Mouse (Mus musculus) ovary, postnatal 36 days (tissue): Measurements from ENCODE around the gene Plk5.

Experiments used
- DNase-seq: peaks from one replicate; pipeline ENCODE4 v3.0.0; 2022; ENCODE audit warnings: low spot score, mixed read lengths

Plk5 gene

DNA sequence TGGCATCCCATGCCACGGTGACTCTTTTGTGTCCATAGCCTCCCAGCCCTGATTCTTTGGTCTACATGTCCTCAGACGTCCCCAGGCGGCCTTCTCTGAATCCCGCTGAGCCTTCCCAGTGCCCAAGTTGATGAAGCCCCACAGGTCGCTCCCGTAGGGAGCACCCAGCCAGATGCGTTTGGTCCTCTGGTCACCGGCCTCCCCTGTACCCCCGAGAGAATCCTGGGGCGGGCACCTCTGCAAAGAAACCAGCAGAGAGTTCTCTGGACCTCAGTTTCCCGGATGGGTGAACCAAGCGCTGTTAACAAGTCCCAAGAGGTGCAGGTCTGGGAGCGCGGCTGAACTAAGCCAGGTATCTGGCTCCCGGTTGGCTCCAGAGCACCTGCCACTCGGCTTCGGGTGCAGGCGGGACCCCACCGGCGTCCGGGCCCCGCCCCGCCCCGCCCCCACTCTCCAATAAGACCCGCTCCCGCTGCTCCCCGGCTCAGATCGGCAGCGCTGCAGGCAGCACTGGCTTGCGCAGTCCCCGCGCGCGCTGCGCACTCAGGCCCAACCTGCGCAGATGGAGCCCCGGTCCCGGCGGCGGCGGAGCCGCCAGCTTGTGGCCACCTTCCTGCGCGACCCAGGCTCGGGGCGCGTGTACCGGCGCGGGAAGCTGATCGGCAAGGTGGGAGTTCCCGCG, at the start of gene Plk5:
Gene Plk5, plus strand, starts transcription at position 459 of the 682 bp plus-strand sequence.
- DNase-seq, result no peak

- DNase-seq, result no peak
These were observed 44.7 kb upstream of the Plk5 start for GRCm38 (mm10) chr10:80311560-80311959.

DNA sequence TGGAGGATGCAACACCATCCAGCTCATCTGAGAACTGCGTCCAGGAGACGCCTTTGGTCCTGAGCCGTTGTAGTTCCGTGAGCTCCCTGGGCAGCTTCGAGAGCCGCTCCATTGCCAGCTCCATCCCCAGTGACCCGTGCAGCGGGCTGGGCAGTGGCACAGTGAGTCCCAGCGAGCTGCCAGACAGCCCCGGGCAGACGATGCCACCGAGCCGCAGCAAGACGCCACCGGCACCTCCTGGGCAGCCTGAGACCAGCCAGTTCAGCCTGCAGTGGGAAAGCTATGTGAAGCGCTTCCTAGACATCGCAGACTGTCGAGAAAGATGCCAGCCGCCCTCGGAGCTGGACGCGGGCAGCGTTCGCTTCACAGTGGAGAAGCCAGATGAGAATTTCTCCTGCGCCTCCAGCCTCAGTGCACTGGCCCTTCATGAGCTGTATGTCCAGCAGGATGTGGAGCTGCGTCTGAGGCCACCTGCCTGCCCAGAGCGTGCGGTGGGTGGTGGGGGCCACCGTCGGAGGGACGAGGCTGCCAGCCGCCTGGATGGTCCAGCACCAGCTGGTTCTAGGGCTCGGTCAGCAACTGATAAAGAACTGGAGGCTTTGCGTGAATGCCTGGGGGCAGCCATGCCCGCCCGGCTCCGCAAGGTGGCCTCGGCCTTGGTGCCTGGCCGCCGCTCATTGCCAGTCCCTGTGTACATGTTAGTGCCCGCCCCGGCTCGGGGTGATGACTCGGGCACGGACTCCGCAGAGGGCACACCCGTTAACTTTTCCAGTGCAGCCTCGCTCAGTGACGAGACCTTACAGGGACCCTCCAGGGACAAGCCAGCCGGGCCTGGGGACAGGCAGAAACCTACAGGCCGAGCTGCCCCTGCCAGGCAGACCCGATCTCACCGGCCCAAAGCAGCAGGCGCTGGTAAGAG, 43.4 kb upstream of the Plk5 start:
- no peak for DNase-seq

GRCm38 (mm10) chr10:80313627-80314201, 42.5 kb upstream of the Plk5 start:
- DNase-seq, result no peak

DNA sequence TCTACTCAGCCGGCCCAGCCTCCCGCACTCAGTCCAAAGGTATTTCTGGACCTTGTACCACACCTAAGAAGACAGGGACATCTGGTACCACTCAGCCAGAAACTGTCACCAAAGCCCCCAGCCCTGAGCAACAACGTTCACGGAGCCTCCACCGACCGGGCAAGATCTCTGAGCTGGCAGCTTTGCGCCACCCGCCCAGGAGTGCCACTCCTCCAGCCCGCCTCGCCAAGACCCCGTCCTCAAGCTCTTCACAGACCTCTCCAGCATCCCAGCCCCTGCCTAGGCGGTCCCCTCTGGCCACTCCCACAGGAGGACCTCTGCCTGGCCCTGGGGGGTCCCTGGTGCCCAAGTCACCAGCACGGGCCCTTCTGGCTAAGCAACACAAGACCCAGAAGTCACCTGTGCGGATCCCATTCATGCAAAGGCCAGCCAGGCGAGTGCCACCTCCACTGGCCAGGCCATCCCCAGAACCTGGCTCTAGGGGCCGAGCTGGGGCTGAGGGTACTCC, 41.7 kb upstream of the Plk5 start:
- no peak for DNase-seq

- no peak for DNase-seq
These were observed 40.9 kb upstream of the Plk5 start for GRCm38 (mm10) chr10:80315315-80315714.

DNA sequence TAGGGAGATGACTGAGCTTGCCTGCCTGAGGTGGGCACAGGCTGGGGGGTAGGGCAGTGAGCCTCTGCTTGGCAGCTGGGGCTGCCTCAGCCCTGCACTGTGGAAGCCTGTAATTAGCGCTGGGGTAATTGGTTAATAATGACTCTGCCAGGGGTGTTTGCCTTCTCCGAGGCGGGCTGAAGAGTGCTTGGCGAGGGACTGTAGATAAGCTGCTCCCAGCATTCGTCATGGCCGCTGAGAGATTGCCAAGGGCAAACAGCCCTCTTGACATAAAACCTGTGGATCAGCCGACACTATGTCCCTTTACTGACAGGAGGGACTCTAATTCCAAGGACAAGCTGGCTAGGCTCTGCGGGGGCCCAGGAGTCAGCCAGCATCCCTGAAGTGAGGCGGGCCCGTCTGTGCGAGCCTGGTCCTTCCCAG, 39.9 kb upstream of the Plk5 start:
- no peak for DNase-seq

DNA sequence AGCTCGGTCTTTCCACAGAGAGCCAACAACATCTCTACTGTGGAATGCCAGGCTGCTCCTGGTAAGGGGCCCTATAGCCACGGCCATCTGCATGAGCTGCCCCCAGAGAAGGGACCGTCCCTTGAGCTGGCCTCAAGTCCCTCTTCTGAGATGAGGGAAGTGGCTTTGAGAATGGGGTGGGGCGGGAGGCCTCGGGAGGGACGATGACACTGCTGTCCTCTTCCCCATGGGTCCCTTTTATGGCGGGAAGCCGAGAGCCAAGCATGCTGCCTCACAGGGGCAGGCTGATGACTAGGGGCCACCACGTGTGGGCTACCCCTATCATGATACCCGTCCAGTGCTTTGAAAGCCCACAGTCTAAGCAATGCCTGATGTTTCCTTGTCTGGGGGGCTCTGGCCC, 39.2 kb upstream of the Plk5 start:
- no peak for DNase-seq

DNA sequence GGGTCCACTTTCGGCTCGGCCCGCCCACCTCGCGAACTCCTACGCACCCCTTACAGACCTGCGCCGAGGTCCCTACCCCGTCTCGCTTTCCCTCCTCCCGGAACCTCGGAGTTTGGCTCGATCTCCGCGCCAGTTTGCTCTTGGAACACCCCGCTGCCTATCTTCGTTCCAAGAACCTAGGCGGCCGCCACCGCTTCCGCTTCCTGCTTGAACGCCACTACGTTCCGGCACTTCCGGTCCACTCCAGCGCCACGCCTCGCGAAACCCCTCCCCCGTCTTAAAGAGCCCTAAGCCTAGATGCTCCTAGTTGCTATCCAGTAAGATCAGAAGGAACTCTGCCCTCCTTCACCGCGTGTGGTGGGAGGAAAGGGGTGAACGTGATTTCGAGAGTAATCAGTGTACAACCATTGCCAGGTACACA, 35.9 kb upstream of the Plk5 start, which contains the start of gene 2310011J03Rik:
Gene 2310011J03Rik, minus strand, starts transcription at position 198 of the 421 bp plus-strand sequence.
- peak; percentile 88 for DNase-seq

DNA sequence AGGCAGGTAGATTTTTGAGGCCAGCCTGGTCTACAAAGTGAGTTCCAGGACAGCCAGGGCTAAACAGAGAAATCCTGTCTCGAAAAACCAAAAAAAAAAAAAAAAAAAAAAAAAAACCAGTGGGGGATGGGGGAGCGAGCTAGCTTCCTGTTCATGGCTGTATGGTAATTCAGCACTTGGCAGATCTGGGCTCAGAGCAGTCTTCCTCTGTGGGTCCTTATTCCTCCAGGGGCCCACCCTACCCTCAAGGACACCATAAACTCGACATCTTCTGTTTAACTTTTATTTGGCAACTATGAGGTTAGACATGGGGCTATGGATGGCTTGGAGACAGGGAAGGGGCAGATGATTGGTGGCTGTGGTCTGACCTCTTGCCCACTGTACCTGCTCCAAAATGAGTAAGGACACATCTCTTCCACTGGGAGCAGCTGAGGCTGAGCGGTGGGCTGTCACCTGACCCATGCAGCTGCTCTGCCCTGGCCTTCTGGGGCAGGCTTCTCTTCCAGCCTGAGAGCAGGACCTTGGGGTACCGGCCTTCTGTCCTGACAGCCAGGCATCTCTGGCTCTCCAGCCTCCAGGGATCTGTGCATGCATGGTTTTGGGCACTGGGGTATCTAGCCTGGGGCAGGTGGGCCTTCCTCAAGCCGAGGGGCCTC, 35.1 kb upstream of the Plk5 start:
- DNase-seq, result no peak

DNA sequence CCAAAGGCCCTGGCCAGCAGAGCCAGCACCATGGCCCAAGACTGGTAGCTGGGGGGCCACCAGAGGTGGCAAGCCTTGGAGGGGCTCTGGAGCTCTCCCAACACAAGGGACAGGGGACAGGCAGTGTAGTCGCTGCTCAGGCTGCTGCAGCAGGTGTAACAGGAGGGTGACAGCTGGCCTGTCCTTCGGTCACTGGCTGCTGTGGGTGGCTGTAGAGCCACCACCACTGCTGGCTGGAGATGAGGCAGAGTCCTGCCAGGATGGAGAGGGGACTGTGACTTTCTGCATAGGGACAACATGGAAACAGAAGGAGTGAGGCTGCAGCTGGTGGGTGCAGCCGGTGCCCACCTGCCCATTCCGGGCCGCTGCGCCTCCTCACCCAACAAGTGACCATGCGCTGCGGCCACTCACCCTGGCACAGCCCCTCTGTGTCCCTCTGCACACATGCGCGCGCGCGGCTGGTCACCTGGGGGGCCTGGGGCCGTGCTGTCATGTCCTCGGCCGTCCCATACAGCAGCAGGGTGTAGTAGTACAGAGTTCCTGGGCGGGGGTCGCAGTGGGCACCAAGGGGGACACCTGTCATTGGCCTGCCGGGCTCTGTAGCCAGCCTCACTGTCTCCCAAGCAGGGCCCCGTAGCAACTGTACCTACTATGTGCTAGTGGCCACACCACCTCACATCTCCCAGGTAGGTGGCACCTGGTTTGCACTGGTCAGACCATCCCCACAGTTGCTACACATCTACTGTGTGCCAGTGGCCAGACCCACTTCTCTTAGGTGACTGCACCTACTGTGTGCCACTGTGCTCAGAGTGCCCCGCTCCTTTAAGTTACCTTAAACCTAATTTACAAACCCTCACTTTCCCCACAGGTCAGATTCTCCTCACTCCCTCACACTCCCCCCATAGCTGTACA, 34.3 kb upstream of the Plk5 start:
- no peak for DNase-seq

GRCm38 (mm10) chr10:80322811-80323211, 33.4 kb upstream of the Plk5 start:
- DNase-seq, result no peak

- peak; percentile 76 for DNase-seq
These were observed 32.8 kb upstream of the Plk5 start for GRCm38 (mm10) chr10:80323261-80324119.

GRCm38 (mm10) chr10:80324120-80325037, 31.9 kb upstream of the Plk5 start:
- no peak for DNase-seq

DNA sequence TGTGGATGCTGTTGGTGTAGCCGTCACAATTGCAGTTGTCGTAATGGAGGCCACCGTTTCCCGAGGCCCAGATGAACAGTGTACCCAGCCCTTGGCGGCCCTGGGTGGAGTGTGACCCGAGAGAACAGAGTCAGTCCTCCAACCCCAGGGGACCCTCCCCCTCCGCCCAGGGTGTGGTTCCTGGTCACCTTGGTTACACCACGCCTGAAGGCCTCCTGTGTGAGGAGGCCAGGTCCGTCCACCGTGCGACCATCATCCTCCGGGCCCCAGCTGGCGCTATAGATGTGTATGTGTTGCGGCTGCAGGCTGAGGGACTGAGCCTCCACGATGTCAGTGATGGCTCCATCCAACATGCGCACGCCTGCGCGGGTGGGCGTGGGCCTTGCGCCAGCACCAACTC, 31.2 kb upstream of the Plk5 start:
- DNase-seq, result no peak

DNA sequence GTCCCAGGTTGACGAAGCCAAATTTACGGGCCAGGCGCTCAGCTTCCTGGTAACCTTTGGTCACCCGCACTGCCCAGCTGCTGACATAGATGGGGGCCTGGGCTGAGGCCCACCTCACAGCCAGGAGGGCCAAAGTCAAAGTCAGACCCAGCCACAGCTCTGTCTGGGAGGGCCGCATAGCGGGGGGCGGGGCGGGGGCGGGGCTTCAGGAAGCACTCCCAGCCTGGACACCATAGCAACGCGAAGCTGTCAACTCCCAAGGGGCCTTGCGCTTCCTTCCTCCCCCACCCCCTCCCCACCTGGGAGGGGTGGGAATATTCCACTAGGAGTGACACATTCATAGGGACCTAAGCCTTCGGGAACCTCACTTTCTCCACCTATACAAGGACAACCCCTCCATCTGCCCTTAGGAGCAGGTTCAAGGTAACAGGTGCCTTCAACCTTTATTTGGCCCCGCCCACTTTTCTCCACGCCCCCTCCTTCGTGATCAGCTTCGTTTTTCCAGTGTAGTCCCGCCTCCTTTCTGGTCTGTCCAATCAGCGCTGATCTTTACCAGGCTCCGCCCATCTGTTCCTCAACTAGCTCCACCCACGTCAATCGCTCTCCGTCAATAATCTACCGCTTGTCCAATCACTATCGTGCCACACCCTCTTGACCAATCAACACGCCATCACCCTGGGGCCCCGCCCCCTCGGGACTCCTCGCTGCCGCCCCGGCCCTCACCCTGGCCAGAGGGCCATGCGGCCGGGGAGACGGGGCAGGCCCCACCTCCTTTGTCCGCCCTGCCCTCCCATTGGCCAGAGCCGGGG, 26.8 kb upstream of the Plk5 start, which contains the start of the genes Pcsk4 and Reep6:
Gene Pcsk4, minus strand, starts transcription at position 226 of the 809 bp plus-strand sequence.
Gene Reep6, plus strand, starts transcription at position 681 of the 809 bp plus-strand sequence.
- DNase-seq, result peak; percentile 96

DNA sequence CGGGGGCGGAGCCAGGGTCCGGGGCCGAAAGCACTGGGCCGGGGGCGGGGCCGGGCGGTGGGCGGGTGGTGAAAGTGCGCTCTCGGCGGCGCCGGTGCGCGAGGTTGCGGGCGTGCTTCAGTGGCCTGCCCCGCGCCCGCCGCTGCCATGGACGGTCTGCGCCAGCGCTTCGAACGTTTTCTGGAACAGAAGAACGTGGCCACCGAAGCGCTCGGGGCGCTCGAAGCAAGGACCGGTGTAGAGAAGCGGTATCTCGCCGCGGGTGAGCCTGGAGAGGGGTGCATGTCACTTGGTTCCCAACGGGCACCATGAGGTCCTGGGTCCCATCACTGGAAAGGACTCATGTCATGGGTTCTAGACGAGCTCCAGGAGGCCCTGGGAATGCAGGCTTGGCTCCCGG, 26.2 kb upstream of the Plk5 start:
- DNase-seq, result no peak

DNA sequence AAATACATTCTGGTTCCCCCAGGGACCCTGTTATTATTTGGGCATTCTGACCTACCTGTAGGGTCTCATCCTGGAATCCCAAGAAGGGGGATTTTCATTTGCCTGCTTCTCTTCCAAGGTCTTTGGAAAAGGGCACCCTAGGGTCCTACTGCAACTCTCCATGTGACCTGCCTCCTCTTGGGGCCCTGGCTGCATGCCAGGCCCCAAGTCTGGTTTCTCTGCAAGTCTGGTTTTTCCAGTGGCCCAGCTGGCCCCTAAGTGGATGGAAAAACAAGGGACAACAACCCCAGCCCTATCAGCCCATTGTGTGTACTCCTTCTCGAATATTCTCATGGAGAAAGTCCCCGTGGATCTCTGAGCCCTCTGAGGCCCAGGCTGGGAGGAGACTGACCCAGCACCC, 25.4 kb upstream of the Plk5 start:
- DNase-seq, result no peak
